Mouse (Mus musculus): ENCODE measurements around the gene Plcb1. TPM values are rescaled to one million over a fixed set of nuclear protein-coding genes. Genes with fewer than 3 reads are reported as not detected.
"Not testable (repeated sequence)": the region's sequence is repeated elsewhere in the genome, so short reads cannot be mapped to it uniquely, and the experiment has no call there.

Gene Plcb1
- polyA plus RNA-seq, 1 experiment from 2014 or later, result 72.8 TPM

- DNase-seq (ENCODE audit: low spot score), result no peak
These were observed 221.3 kb downstream of the Plcb1 start for GRCm38 (mm10) chr2:135007134-135007533.

GRCm38 (mm10) chr2:135007885-135008284, 222.0 kb downstream of the Plcb1 start:
- ATAC-seq (ENCODE audit: low FRiP score); H3K27me3 ChIP-seq (ENCODE audit: control insufficient read depth, insufficient read depth, low read length); H3K4me2 ChIP-seq (replicated peaks); DNase-seq (ENCODE audit: low spot score); H3K9me3 ChIP-seq (ENCODE audit: control insufficient read depth, low read length); H3K9ac ChIP-seq; H3K27ac ChIP-seq; H3K4me1 ChIP-seq (replicated peaks; ENCODE audit: control insufficient read depth, insufficient read depth, low read length); H3K4me3 ChIP-seq (replicated peaks; ENCODE audit: low read length); H3K36me3 ChIP-seq (replicated peaks; ENCODE audit: control insufficient read depth, insufficient read depth): not testable (repeated sequence)
- 98% methylated on average over 2 of the region's 2 CpGs for WGBS

More at GRCm38 (mm10) chr2:135007134-135007533, 221.3 kb downstream of the Plcb1 start:
- 86% methylated on average over 1 of the region's 1 CpGs for WGBS
- Histone ChIP-seq H3K27me3 (ENCODE audit: control insufficient read depth, insufficient read depth, low read length) (no peaks in the 10 kb centered on the region), H3K27ac (no peak overlapping the region), H3K9me3 (ENCODE audit: control insufficient read depth, low read length) (no peaks in the 10 kb centered on the region), H3K4me2 (replicated peaks) (no peak overlapping the region), H3K36me3 (replicated peaks; ENCODE audit: control insufficient read depth, insufficient read depth) (no peaks in the 10 kb centered on the region), H3K4me3 (replicated peaks; ENCODE audit: low read length) (no peak overlapping the region), H3K9ac (no peak overlapping the region), H3K4me1 (replicated peaks; ENCODE audit: control insufficient read depth, insufficient read depth, low read length) (no peaks in the 10 kb centered on the region)
- ATAC-seq (ENCODE audit: low FRiP score), result no peak

- no peaks in the 10 kb centered on the region for H3K9me3 ChIP-seq (ENCODE audit: control insufficient read depth, low read length)
- no peak overlapping the region for H3K27ac ChIP-seq
- H3K9ac ChIP-seq, result no peak overlapping the region
- no peak for ATAC-seq (ENCODE audit: low FRiP score)
- no peaks in the 10 kb centered on the region for H3K27me3 ChIP-seq (ENCODE audit: control insufficient read depth, insufficient read depth, low read length)
- H3K36me3 ChIP-seq (replicated peaks; ENCODE audit: control insufficient read depth, insufficient read depth), result no peaks in the 10 kb centered on the region
- no peaks in the 10 kb centered on the region for H3K4me1 ChIP-seq (replicated peaks; ENCODE audit: control insufficient read depth, insufficient read depth, low read length)
- H3K4me3 ChIP-seq (replicated peaks; ENCODE audit: low read length), result no peak overlapping the region
- 82% methylated on average over 8 of the region's 8 CpGs for WGBS
- no peak overlapping the region for H3K4me2 ChIP-seq (replicated peaks)
- DNase-seq (ENCODE audit: low spot score), result no peak
These were observed 224.5 kb downstream of the Plcb1 start for GRCm38 (mm10) chr2:135010371-135010770.

- no peak for ATAC-seq (ENCODE audit: low FRiP score)
- Histone ChIP-seq H3K9ac (no peak overlapping the region), H3K27ac (no peak overlapping the region), H3K4me1 (replicated peaks; ENCODE audit: control insufficient read depth, insufficient read depth, low read length) (no peaks in the 10 kb centered on the region), H3K27me3 (ENCODE audit: control insufficient read depth, insufficient read depth, low read length) (no peaks in the 10 kb centered on the region), H3K9me3 (ENCODE audit: control insufficient read depth, low read length) (no peaks in the 10 kb centered on the region), H3K4me3 (replicated peaks; ENCODE audit: low read length) (no peak overlapping the region), H3K36me3 (replicated peaks; ENCODE audit: control insufficient read depth, insufficient read depth) (no peaks in the 10 kb centered on the region), H3K4me2 (replicated peaks) (no peak overlapping the region)
- DNase-seq (ENCODE audit: low spot score), result no peak
- 48% methylated on average over 6 of the region's 6 CpGs for WGBS
These were observed 229.6 kb downstream of the Plcb1 start for GRCm38 (mm10) chr2:135015501-135015900.

- Histone ChIP-seq H3K9ac (no peak overlapping the region), H3K4me1 (replicated peaks; ENCODE audit: control insufficient read depth, insufficient read depth, low read length) (no peaks in the 10 kb centered on the region), H3K36me3 (replicated peaks; ENCODE audit: control insufficient read depth, insufficient read depth) (no peaks in the 10 kb centered on the region), H3K27ac (no peak overlapping the region), H3K27me3 (ENCODE audit: control insufficient read depth, insufficient read depth, low read length) (no peaks in the 10 kb centered on the region), H3K4me2 (replicated peaks) (no peak overlapping the region), H3K4me3 (replicated peaks; ENCODE audit: low read length) (no peak overlapping the region), H3K9me3 (ENCODE audit: control insufficient read depth, low read length) (no peaks in the 10 kb centered on the region)
- WGBS, result 82% methylated on average over 1 of the region's 1 CpGs
- DNase-seq (ENCODE audit: low spot score) (no peak), ATAC-seq (ENCODE audit: low FRiP score) (no peak)
These were observed 232.4 kb downstream of the Plcb1 start for GRCm38 (mm10) chr2:135018275-135018674.

GRCm38 (mm10) chr2:135018708-135019107, 232.8 kb downstream of the Plcb1 start:
- no peak overlapping the region for H3K27ac ChIP-seq
- no peak for ATAC-seq (ENCODE audit: low FRiP score)
- no peak overlapping the region for H3K4me3 ChIP-seq (replicated peaks; ENCODE audit: low read length)
- no peak for DNase-seq (ENCODE audit: low spot score)
- WGBS, result 85% methylated on average over 2 of the region's 2 CpGs
- H3K36me3 ChIP-seq (replicated peaks; ENCODE audit: control insufficient read depth, insufficient read depth), result no peaks in the 10 kb centered on the region
- no peaks in the 10 kb centered on the region for H3K4me1 ChIP-seq (replicated peaks; ENCODE audit: control insufficient read depth, insufficient read depth, low read length)
- no peaks in the 10 kb centered on the region for H3K27me3 ChIP-seq (ENCODE audit: control insufficient read depth, insufficient read depth, low read length)
- no peaks in the 10 kb centered on the region for H3K9me3 ChIP-seq (ENCODE audit: control insufficient read depth, low read length)
- H3K9ac ChIP-seq, result no peak overlapping the region
- H3K4me2 ChIP-seq (replicated peaks), result no peak overlapping the region

GRCm38 (mm10) chr2:135019588-135019987, 233.7 kb downstream of the Plcb1 start:
- Histone ChIP-seq H3K27ac (no peak overlapping the region), H3K9me3 (ENCODE audit: control insufficient read depth, low read length) (no peaks in the 10 kb centered on the region), H3K27me3 (ENCODE audit: control insufficient read depth, insufficient read depth, low read length) (no peaks in the 10 kb centered on the region), H3K36me3 (replicated peaks; ENCODE audit: control insufficient read depth, insufficient read depth) (no peaks in the 10 kb centered on the region), H3K4me3 (replicated peaks; ENCODE audit: low read length) (no peak overlapping the region), H3K4me1 (replicated peaks; ENCODE audit: control insufficient read depth, insufficient read depth, low read length) (no peaks in the 10 kb centered on the region), H3K9ac (no peak overlapping the region), H3K4me2 (replicated peaks) (no peak overlapping the region)
- ATAC-seq (ENCODE audit: low FRiP score) (no peak), DNase-seq (ENCODE audit: low spot score) (no peak)
- 91% methylated on average over 1 of the region's 1 CpGs for WGBS

- no peaks in the 10 kb centered on the region for H3K9me3 ChIP-seq (ENCODE audit: control insufficient read depth, low read length)
- H3K27me3 ChIP-seq (ENCODE audit: control insufficient read depth, insufficient read depth, low read length), result no peaks in the 10 kb centered on the region
- WGBS, result 16% methylated on average over 5 of the region's 5 CpGs
- H3K4me2 ChIP-seq (replicated peaks), result peak overlapping the region; percentile 27
- peak overlapping the region; percentile 44; the same call in 1 of the 2 replicates for H3K27ac ChIP-seq
- H3K4me3 ChIP-seq (replicated peaks; ENCODE audit: low read length), result no peak overlapping the region
- DNase-seq (ENCODE audit: low spot score) (no peak), ATAC-seq (ENCODE audit: low FRiP score) (peak; percentile 55)
- no peaks in the 10 kb centered on the region for H3K36me3 ChIP-seq (replicated peaks; ENCODE audit: control insufficient read depth, insufficient read depth)
- no peak overlapping the region for H3K9ac ChIP-seq
- H3K4me1 ChIP-seq (replicated peaks; ENCODE audit: control insufficient read depth, insufficient read depth, low read length), result peaks cover 16% of the 10 kb centered on the region; the same call in 1 of the 2 replicates
These were observed 243.4 kb downstream of the Plcb1 start for GRCm38 (mm10) chr2:135029288-135029687.

GRCm38 (mm10) chr2:135029700-135030099, 243.8 kb downstream of the Plcb1 start:
- Histone ChIP-seq H3K4me2 (replicated peaks) (peak overlapping the region; percentile 27), H3K27ac (peak overlapping the region; percentile 44; the same call in 1 of the 2 replicates), H3K36me3 (replicated peaks; ENCODE audit: control insufficient read depth, insufficient read depth) (no peaks in the 10 kb centered on the region), H3K9ac (no peak overlapping the region), H3K4me3 (replicated peaks; ENCODE audit: low read length) (no peak overlapping the region), H3K27me3 (ENCODE audit: control insufficient read depth, insufficient read depth, low read length) (no peaks in the 10 kb centered on the region), H3K9me3 (ENCODE audit: control insufficient read depth, low read length) (no peaks in the 10 kb centered on the region), H3K4me1 (replicated peaks; ENCODE audit: control insufficient read depth, insufficient read depth, low read length) (peaks cover 16% of the 10 kb centered on the region; the same call in 1 of the 2 replicates)
- DNase-seq (ENCODE audit: low spot score), result no peak
- peak; percentile 55; the same call in 1 of the 2 replicates for ATAC-seq (ENCODE audit: low FRiP score)
- WGBS, result 21% methylated on average over 6 of the region's 6 CpGs

- 42% methylated on average over 4 of the region's 4 CpGs for WGBS
- Histone ChIP-seq H3K27ac (no peak overlapping the region), H3K36me3 (replicated peaks; ENCODE audit: control insufficient read depth, insufficient read depth) (no peaks in the 10 kb centered on the region), H3K4me1 (replicated peaks; ENCODE audit: control insufficient read depth, insufficient read depth, low read length) (no peaks in the 10 kb centered on the region), H3K4me3 (replicated peaks; ENCODE audit: low read length) (no peak overlapping the region), H3K9ac (no peak overlapping the region), H3K4me2 (replicated peaks) (no peak overlapping the region), H3K9me3 (ENCODE audit: control insufficient read depth, low read length) (no peaks in the 10 kb centered on the region), H3K27me3 (ENCODE audit: control insufficient read depth, insufficient read depth, low read length) (no peaks in the 10 kb centered on the region)
- DNase-seq (ENCODE audit: low spot score) (no peak), ATAC-seq (ENCODE audit: low FRiP score) (no peak)
These were observed 249.9 kb downstream of the Plcb1 start for GRCm38 (mm10) chr2:135035640-135036260.
